Mouse (Mus musculus) midbrain, postnatal 0 days (tissue): Measurements from ENCODE around the gene Bcat2. TPM values are rescaled to one million over a fixed set of nuclear protein-coding genes. Genes with fewer than 3 reads are reported as not detected.

ENCODE experiments used
- ATAC-seq: fragments of 200-750 bp; cut with Nextera tagmentation; 2 replicates; pipeline ENCODE4 v1.8.0; 2017; ENCODE audit warnings: moderate number of reproducible peaks, mild to moderate bottlenecking, moderate TSS enrichment, moderate library complexity; ENCODE audit not compliant: low FRiP score
- DNase-seq: peaks from one replicate; pipeline ENCODE4 v3.0.0-alpha.2; 2015; ENCODE audit warnings: low spot score
- H3K27ac ChIP-seq: fragments of 300-500 bp; sonication (generic); 2 replicates; pipeline ENCODE4 v1.5.1; 2014; ENCODE audit warnings: low read depth, mild to moderate bottlenecking, low read length, mixed read lengths
- H3K27me3 ChIP-seq: fragments of 300-500 bp; sonication (generic); 2 replicates; pipeline ENCODE4 v1.6.1; 2014; ENCODE audit warnings: low read length, control low read depth, mixed read lengths; ENCODE audit not compliant: insufficient read depth
- H3K36me3 ChIP-seq: fragments of 300-500 bp; sonication (generic); 2 replicates; pipeline ENCODE4 v1.6.1; 2014; ENCODE audit warnings: low read length, control low read depth, mixed read lengths; ENCODE audit not compliant: insufficient read depth
- H3K4me1 ChIP-seq: fragments of 300-500 bp; sonication (generic); 2 replicates; pipeline ENCODE4 v1.6.1; 2014; ENCODE audit warnings: mild to moderate bottlenecking, control low read depth, antibody characterized with exemption, low read length, mixed read lengths; ENCODE audit not compliant: insufficient read depth
- H3K4me2 ChIP-seq: fragments of 300-500 bp; sonication (generic); 2 replicates; pipeline ENCODE4 v1.6.1; 2014; ENCODE audit warnings: low read depth, mild to moderate bottlenecking, low read length, mixed read lengths; ENCODE audit not compliant: poor library complexity, severe bottlenecking
- H3K4me3 ChIP-seq: fragments of 300-500 bp; sonication (generic); 2 replicates; pipeline ENCODE4 v1.5.1; 2014; ENCODE audit warnings: low read depth, mild to moderate bottlenecking, low read length, moderate library complexity
- H3K9ac ChIP-seq: fragments of 300-500 bp; sonication (generic); replicated peaks from 2 replicates; pipeline ENCODE4 v1.6.1; 2014; ENCODE audit warnings: mild to moderate bottlenecking, low read length, moderate library complexity, mixed read lengths; ENCODE audit not compliant: poor library complexity, severe bottlenecking
- H3K9me3 ChIP-seq: fragments of 300-500 bp; sonication (generic); 2 replicates; pipeline ENCODE4 v1.6.1; 2016; ENCODE audit warnings: low read length, control low read depth
- CTCF ChIP-seq: IDR thresholded peaks from 2 replicates; pipeline ENCODE4 v1.5.1; 2016; ENCODE audit warnings: antibody characterized with exemption, mild to moderate bottlenecking
- WGBS: fragments of 180-500 bp; shearing (Covaris S2); extraction: QIAGEN DNeasy Blood & Tissue Kit; methylation state at CpG from one replicate; pipeline ENCODE4 v1.1.7; 2014; 5-methylcytosine and 5-hydroxymethylcytosine counted together
- polyA plus RNA-seq: library from polyadenylated mRNA; unstranded; fragments of >200 nt; fragmentation: Nextera tagmentation; extraction: Ambion mirVana; gene quantifications from 2 replicates; pipeline ENCODE4 v1.2.1, GENCODE M21; 2015
- total RNA-seq: library from RNA; depleted of rRNA; stranded (reverse); fragments of >200 nt; gene quantifications from 2 replicates; pipeline ENCODE4 v1.2.3, GENCODE M21; 2014

The Bcat2 gene
- total and polyA plus RNA-seq, 2 experiments from 2014 or later, result 12.4 to 18.3 TPM

DNA sequence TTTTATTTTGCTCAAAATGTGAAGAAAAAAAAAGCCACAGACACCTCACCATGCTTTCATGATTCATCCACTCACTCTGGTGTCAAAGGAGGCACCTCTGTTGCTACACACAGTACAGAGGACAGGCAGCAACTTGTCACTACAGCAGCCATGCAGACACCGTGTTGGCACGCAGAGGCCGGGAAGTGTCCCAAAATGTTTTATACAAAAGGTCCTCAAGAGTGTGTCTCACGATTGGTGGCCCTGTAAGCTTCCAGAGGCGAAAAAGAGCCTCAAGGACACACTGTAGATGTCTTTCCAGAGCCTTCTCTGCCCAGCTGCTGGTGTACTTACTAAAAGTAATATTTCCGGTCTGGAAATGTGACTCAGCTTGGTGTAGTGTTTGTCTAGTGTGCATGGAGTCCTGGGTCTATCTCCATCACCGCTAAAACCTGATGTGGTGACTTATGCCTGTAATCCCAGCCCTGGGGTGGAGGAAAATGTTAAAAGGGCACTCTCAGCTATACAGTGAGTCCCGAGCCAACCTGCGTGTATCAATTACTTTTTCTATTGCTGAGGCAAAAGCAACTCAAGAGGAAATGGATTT, 35.8 kb downstream of the Bcat2 start:
- Histone ChIP-seq H3K4me1 (no peaks in the 10 kb centered on the region), H3K9me3 (no peaks in the 10 kb centered on the region), H3K4me3 (no peak overlapping the region), H3K36me3 (no peaks in the 10 kb centered on the region), H3K27me3 (no peaks in the 10 kb centered on the region), H3K27ac (no peak overlapping the region), H3K4me2 (no peak overlapping the region), H3K9ac (no peak overlapping the region)
- TF ChIP-seq CTCF, result no peak
- ATAC-seq (no peak), DNase-seq (no peak)
- WGBS, result 81% methylated on average over 9 of the region's 9 CpGs

DNA sequence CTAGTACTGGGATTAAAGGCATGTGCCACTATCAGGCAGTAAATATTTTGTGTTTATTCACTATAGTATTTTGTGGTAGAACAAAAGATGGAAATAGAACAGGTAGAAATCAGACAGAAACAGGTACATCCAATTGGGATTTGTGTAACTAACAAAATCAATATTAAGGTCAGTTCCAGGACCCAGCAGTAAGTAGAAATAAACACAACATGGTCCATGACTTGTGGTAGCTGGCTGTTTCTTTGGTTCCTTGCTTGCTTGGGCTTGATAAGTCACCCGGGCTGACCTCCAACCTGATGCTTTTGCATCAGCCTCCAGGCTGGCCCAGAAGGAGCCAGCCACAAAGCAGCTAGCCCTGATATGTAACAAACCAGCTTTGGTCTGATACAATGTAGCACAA, 39.6 kb downstream of the Bcat2 start:
- H3K4me2 ChIP-seq, result no peak overlapping the region
- no peak overlapping the region for H3K4me3 ChIP-seq
- H3K9me3 ChIP-seq, result no peaks in the 10 kb centered on the region
- no peak for TF ChIP-seq CTCF
- no peak for DNase-seq
- H3K27me3 ChIP-seq, result no peaks in the 10 kb centered on the region
- no peaks in the 10 kb centered on the region for H3K4me1 ChIP-seq
- ATAC-seq, result no peak
- no peaks in the 10 kb centered on the region for H3K36me3 ChIP-seq
- H3K9ac ChIP-seq, result no peak overlapping the region
- WGBS, result 76% methylated on average over 1 of the region's 1 CpGs
- no peak overlapping the region for H3K27ac ChIP-seq

DNA sequence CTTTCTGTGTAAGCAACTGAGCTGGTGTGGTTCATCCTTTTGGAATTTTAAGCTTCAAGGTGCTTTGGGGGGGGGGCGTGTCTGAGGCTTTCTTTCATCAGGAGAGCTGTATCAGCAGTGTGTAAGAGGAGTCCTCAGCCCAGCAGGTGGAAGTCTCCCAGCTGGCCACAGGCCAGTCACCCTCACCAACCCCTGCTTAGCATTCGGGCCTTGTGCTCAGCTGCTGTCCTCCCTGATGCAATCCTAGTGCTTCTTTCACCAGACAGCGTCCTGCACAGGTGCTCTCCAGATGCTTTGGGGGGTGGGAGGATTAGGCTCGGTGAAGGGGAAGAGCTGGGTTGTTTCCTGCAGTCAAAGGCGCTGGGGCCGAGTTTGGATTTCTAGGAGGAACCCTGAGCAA, 46.3 kb downstream of the Bcat2 start:
- ATAC-seq (no peak), DNase-seq (no peak)
- no peaks in the 10 kb centered on the region for H3K9me3 ChIP-seq
- no peak overlapping the region for H3K27ac ChIP-seq
- no peak overlapping the region for H3K4me2 ChIP-seq
- no peak for TF ChIP-seq CTCF
- H3K4me1 ChIP-seq, result no peaks in the 10 kb centered on the region
- no peak overlapping the region for H3K4me3 ChIP-seq
- peaks cover 20% of the 10 kb centered on the region for H3K27me3 ChIP-seq
- no peak overlapping the region for H3K9ac ChIP-seq
- WGBS, result 29% methylated on average over 6 of the region's 6 CpGs
- H3K36me3 ChIP-seq, result no peaks in the 10 kb centered on the region

DNA sequence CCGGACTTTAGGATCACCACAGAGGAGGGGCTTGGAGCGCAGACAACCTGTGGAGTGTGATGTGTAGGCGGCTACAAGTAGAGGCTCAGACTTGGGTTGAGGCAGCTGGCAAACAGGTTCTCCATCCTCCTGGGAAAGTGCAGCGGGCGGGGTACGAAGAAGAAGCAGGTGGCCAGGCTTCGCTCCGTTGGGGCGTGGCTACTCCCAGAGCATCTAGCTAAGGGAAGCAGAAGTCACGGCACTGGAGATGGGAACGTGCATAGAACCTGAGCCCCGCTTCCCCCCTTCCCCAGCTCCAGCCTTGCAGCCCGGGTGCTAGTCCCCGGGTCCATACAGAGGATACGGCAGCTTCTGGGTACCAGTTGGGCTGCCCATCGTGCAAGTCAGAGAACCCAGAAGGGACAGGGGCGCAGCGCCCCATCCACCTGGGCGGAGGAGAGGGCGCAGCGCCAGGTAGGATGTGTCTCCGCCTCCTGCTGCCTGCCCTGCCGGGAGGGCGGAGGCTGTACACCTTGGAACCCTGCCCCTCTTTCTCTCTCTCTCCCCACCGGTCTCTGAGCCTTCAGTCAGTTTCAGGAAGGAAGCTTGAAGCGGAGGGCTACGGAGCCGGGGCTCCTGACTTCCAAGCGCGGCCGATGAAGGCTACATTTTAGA, 47.2 kb downstream of the Bcat2 start, which contains the start of gene Fut1:
TSS of gene Fut1 (plus strand) at position 248 of the 654 bp plus-strand sequence.
- H3K27ac ChIP-seq, result no peak within 1 kb of the TSS
- TF ChIP-seq CTCF, result no peak
- H3K9me3 ChIP-seq, result no peaks in the 10 kb centered on the region
- no peak for ATAC-seq
- H3K27me3 ChIP-seq, result peaks cover 20% of the 10 kb centered on the region
- H3K4me1 ChIP-seq, result no peaks in the 10 kb centered on the region
- H3K36me3 ChIP-seq, result no peaks in the 10 kb centered on the region
- H3K9ac ChIP-seq, result 0 out of 2 replicates have a peak within 1 kb of the TSS, but pooled peaks have one; percentile 3
- WGBS, result 5% methylated on average over 25 of the region's 31 CpGs
- peak within 1 kb of the TSS; percentile 16; the same call in 1 of the 2 replicates for H3K4me3 ChIP-seq
- peak within 1 kb of the TSS; percentile 37 for H3K4me2 ChIP-seq
- no peak for DNase-seq

DNA sequence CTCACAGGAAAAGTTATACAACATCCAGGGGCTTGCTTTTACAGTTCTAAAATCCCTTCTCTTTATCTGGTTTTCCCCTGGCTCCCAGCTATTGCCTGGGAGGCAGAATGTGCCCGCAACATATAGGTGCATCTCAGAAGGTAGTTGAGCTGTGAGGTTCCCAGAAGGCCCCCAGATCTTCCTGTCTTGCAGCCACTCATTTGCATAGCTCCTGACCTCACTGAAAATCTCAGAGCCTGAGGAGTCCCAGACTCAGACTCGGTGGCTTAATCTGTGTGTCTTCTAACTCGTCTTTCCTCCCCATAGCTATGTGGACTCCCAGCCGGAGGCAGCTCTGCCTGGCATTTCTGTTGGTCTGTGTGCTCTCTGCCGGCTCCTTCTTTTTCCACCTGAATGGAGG, 48.4 kb downstream of the Bcat2 start:
- Histone ChIP-seq H3K4me1 (no peaks in the 10 kb centered on the region), H3K4me3 (no peak overlapping the region), H3K9me3 (no peaks in the 10 kb centered on the region), H3K9ac (no peak overlapping the region), H3K4me2 (no peak overlapping the region), H3K27me3 (peaks cover 20% of the 10 kb centered on the region), H3K36me3 (no peaks in the 10 kb centered on the region), H3K27ac (no peak overlapping the region)
- 75% methylated on average over 5 of the region's 5 CpGs for WGBS
- ATAC-seq, result no peak
- DNase-seq, result no peak
- TF ChIP-seq CTCF, result no peak

DNA sequence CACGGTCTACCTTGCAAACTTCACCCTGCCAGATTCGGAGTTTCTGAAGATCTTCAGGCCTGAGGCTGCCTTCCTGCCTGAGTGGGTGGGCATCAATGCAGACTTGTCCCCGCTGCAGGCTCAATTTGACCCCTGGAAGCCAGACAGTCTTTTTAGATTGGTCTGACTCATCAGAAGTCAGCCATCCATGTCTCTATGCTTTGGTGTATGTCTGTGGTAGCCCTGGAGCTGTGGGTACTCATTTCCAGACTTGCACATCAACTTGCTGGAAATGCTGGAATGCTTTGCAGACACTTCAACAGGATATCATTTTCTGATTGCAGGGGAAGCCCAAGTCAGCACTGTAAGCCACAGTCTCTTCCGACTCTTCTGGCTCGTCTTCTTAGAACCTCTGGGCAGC, 49.6 kb downstream of the Bcat2 start:
- no peaks in the 10 kb centered on the region for H3K4me1 ChIP-seq
- no peaks in the 10 kb centered on the region for H3K36me3 ChIP-seq
- peaks cover 20% of the 10 kb centered on the region for H3K27me3 ChIP-seq
- no peak for TF ChIP-seq CTCF
- DNase-seq, result no peak
- no peak overlapping the region for H3K4me2 ChIP-seq
- no peak overlapping the region for H3K4me3 ChIP-seq
- no peak overlapping the region for H3K27ac ChIP-seq
- H3K9me3 ChIP-seq, result no peaks in the 10 kb centered on the region
- WGBS, result 92% methylated on average over 5 of the region's 5 CpGs
- H3K9ac ChIP-seq, result no peak overlapping the region
- no peak for ATAC-seq
